Mouse (Mus musculus) embryo, embryonic 11.5 days (tissue): ENCODE measurements around the gene Alox5ap.

ENCODE experiments used
- DNase-seq: peaks from one replicate; pipeline ENCODE4 v3.0.0-alpha.2; 2012; ENCODE audit warnings: low read depth, low spot score

The Alox5ap gene

DNA sequence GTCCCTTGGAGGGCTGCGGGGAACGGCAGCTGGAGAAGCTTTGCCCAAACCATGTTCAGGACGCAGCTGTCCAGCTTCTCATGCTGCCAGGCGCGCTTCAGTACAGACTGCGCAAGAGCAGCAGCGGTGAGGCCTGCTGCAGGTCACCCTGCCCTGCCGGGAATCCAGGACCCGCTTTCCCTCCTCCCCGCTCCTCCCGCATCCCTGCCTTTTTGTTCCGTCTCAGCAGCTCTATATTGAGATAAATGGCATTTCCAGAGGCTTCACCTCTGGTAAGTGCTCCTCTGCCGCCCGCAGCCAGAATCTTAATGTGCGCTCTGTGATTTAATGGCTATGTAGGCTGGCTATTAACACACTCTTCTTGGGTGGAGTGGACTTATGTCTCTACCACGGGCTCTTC, 5.5 kb upstream of the Alox5ap start:
- DNase-seq, result peak; percentile 27

DNA sequence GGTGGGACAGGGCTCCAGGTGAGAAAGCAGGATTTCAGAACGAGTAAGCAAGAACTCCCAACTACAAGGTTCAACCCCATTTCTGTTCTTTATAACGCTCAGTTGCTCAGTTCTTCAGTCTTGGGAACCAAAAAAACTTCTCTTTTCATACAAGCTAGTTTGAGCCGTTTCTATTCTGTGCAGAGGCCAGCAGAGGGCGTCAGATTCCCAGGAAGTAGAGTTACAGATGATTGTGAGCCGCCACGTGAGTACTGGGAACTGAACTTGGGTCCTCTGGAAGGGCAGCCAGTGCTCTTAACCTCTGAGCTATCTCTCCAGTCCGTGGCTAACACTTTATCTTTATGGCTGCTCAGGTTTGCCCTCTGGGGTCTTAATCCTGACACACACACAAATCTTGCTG, 3.1 kb upstream of the Alox5ap start:
- DNase-seq, result no peak

DNA sequence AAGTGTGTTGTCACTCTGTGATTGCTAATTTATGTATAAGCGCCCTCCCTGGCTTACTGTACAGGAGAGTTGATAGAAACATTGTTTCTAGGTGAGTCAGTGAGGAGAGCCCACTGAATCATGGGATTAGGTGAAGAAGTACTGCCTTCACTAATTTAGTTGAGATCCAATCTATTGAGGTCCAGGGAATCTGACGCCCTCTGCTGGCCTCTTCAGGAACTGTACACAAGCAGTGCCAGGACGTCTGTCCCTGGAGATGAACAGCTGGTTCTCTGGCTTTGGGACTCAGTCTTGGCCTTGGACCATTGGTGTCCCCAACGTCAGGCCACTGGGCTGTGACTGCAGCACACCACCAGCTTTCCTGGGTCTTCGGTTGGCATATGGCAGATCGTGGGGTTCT, 2.7 kb upstream of the Alox5ap start:
- no peak for DNase-seq

DNA sequence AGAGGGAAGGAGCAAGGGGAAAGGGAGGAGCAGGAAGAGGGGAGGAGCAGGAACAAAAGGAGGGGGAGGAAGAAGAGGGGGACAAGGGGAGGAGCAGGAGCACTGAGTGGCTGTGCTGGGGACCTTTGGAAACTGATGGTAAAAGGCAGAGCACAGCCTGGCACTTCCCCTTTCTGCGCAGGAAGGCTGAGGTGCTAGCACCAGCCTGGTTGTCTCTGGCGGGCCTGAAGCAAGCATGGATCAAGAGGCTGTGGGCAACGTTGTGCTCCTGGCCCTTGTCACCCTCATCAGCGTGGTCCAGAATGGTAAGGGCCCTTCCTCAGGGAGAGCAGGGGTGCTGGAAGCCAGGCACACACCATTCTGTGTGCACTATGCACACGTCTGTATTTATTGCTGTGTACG, 312 bp downstream of the Alox5ap start:
- no peak for DNase-seq

DNA sequence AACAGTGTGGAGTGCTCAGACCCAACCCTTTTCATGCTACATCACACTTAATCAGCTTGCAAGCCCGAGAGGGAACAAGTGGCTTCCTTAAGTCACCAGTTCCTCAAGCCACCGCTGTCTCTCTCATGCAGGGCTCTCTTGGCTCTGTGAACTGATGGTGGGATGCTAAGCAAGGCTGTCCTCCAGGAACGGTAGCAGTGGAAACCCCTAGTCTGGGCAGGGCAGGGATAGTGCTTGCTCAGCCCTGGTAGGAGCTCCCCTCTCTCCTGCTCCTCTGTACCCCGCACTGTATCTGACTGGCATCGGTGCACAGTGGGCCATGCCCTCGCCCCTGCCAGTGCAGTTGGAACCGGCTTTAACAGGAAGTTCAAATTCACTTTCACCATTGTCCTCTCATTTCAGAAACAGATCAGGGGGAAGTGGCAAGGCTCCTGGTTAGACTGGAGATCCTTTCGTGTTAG, 2.2 kb downstream of the Alox5ap start:
- no peak for DNase-seq

DNA sequence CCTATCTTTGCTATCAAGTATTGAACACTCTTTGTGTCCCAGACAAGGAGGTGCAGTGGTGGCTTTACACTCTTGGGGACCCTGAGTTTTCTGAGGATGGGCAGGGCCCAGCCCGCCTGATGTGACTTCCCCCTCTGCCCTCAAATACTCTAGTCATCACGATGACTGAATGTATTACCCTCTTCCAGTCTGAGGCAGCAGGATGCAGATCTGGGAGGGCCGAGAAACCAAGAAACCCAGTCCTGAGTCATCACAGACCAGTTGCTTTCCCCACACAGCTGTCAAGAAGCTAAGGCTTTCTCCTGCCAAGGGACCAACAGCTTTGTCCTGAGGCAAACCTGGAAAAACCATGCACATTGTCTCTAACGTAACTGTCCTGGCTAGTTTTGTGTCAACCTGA, 2.9 kb downstream of the Alox5ap start:
- DNase-seq, result no peak

DNA sequence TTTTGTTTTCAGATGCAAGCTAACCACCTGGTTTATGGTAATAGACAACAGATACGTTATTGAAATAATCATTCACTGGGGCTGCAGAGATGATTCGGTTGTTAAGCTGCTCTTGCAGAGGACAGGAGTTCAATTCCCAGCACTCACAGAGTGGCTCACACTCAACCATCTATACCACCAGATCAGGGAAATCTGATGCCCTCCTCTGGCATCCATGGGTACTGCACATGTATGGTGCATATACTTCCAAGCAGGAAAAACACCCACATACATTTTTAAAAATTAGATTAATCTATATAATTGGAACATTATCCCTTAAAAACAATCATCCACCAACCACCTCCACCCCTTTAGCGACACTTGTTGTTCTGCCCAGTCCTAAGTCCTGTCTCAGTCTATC, 6.7 kb downstream of the Alox5ap start:
- no peak for DNase-seq

DNA sequence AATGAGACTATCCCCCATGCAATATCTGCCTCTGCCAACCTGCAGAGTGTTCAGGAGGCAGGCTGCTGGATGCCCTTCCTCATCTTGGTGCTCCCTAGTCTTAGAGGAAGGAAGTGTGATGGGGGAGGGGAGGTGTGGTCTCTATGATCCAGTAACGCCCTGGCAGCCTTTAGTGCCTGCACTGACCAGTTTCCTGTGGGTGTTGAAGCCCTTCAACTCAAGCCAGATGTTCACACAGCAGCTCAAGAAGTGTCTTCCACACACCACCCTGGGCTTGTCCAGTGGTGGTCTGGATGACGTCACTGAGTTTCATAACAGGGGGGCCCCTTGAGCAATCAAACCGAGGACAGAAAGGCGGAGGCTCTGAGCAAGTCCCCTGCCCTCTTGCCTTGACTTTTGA, 8.0 kb downstream of the Alox5ap start:
- DNase-seq, result no peak

DNA sequence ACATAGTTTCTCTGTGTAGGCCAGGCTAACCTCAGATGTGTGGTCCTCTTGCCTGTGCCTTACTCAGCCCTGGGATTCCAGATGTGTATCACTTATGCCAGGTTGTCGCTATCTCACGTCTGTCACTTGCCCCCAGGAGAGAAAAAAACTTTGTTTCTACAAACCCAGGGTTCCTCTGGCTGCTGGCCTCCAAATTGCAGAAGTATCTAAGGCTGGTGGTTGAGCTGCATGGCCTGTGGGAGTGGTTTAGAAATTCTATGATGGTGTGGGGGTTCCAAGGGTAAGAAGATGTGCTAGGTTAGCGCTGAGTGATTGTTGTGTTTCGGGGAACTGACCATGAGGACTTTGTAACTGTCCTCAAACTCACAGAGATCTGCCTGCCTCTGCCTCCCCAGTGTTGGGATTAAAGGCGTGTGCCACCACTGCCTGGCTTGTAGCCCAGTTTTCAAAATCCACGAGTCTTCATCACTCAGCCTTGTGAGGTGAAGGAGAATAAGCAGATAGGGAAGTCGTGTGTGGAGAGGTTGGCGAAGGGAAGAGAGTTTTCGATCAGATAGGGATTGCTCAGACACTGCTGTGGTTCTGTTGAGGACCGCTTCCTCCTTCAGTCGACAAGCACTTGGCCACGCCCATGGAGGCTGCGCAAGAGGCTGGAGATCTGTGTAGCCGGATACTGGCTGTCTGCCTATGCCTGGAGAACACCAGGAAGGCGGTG, 10.0 kb downstream of the Alox5ap start:
- DNase-seq, result no peak

DNA sequence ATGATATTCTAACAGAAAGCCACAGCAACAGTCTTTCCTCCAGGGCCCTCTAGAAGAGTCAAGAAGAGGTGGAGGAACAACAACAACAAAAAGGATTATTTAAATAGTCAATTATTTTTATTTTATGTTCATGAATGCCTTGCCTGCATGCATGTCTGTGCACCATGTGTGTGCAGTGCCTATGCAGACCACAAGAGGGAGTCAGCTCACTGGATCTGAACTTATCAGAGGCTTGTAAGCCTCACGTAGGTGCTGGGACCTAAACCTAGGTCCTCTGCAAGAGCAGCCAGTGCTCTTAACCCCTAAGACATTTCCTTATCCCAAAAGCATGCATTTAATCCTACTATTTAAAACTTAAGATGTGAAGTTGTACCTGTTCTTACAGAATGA, 10.5 kb downstream of the Alox5ap start:
- DNase-seq, result no peak

DNA sequence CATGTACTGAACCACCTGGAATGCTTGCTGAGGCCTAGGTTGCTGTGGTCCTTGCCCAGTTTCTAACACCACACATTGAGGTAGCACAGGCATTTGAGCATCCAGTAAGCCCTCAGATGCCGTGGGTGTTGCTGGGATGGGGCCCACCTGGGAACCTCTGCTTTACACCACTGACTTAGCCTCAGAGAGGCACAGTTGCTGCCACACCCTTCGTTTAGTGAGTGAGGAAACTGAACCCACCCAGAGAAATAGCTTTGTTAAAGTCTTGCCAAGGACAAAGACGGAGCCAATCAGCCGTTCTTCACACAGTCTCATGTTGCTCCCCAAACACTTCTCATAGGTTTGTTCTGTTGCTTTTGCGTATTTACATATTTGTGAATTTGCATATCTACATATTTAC, 13.0 kb downstream of the Alox5ap start:
- DNase-seq, result no peak

DNA sequence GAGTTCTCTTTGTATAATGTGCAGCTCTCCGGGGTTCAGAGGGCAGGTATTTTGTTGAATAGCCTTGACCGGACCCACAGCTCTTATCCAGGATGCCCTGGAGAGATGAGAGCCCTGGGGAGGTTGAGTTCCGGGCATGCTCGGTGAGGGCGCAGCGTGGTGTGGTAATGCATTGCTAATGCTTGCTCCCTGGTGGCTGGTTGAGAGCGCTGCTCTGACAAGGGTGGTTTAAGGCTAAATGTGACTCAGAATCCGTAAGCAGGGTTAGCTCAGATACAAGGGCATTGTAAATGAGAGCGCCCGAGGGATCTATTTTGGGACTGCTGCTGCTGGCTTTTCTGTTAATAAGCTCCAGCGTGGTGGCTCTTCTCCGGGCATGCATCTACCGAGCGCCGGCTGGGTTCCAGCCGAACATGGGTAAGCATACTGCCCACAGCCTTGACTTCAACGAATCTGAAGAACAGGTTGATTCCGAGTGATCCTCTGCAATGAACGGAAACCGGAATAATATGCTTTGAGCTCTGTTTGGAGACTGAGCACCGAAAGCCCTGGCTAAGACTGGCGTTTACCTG, 14.8 kb downstream of the Alox5ap start:
- peak; percentile 24 for DNase-seq

DNA sequence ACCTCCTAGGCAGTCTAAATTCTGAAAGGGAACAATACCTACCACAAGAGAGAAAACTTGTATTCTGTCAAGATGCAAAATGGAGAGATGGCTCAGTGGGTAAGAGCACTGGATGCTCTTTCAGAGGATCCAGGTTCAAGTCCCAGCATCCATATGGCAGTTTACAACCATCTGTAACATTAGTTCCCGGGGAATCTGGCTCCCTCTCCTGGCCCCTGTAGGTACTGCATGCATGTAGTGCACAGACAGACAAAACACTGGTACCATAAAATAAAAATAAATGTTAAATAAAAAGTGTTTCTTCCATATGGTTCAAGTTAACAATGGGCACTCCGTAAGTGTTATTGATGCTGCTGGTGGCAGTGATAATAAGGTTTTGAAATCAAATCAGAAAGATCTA, 18.4 kb downstream of the Alox5ap start:
- no peak for DNase-seq

DNA sequence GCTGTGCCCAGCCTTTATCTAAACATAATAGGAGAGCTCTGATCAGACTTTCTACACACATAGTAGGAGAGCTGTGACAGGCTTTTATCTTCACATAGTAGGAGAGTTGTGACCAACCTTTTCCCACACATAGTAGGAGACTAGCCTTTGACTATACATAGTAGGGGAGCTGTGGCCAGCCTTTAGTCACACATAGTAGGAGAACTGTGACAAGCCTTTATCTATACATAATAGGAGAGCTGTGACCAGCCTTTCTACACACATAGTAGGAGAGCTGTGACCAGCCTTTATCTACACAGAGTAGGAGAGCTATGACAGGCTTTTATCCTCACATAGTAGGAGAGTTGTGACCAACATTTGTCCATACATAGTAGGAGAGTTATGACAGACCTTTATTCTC, 19.3 kb downstream of the Alox5ap start:
- no peak for DNase-seq

DNA sequence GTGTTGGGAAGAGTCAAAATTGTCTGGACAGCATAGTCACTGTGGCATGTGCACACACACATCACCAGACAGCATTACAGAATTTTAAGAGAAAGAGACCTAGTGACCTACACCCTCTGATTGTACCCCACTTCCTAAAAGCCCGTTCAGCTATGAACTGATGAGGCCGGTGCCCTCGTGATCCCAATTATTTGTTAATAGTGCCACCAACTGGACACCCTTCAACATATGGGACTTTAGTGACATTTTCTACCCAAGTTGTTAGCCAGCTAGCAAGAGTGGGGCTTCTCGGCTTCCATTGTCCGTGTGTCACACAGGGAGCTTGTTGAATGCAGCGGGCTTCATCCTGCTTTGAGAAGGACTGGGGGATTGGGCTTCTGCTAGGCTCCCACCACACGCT, 21.5 kb downstream of the Alox5ap start:
- no peak for DNase-seq

DNA sequence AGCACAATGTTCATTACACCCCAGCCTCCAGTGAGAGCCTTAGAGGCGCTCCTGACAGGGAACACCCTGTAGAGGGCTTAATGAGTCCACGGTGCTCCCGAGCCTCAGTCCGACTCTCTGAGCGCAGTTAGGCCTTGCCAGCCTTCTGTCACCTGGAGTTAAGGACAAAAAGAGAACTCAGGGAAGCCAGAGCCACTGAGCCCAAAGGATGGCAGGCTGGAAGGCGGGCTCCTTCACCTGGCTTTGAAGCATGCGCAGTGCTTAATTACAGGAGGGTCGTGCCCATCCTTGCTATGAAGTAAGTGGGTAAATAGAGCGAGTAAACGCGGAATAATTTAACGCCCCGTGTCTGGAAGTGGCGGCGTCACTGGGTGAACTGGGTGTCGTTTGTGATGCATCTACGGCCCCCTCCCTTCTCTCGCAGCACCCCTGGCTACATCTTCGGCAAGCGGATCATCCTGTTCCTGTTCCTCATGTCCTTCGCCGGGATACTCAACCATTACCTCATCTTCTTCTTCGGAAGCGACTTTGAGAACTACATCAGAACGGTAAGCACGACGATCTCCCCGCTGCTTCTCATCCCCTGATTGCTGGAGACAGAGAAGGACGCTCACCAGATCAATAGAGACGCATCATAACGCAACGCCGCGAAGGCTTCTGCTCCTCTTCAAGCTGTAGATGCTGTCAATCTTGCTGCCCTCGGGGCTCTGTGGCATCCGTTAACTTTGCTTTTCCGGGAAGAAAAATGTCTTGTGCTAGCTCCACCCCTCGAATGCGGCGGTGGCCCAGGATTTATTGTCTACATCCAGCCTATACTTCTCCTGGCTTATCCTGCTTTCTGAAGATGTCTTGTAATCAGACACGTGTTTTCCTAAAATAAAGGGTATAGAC, 22.8 kb downstream of the Alox5ap start:
- no peak for DNase-seq

DNA sequence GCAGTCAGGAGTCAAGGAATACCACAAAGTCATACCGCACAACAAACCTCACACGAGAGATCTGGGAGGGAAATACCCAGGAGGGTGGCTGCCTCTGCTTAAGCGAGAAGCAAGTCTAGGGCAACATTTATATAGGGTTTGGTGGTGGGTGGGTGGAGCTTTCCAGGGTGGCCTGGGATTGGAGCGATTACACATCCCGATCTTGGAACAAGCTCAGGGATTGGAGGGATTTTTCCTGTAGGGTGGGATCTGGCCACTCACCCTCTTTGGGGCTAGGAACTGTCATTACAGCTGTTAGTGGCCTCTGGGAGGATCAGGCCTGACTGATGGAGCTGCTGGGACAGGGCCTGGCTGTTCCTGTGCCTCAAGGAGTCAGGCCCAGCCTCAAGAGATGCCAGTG, 26.7 kb downstream of the Alox5ap start:
- DNase-seq, result no peak

DNA sequence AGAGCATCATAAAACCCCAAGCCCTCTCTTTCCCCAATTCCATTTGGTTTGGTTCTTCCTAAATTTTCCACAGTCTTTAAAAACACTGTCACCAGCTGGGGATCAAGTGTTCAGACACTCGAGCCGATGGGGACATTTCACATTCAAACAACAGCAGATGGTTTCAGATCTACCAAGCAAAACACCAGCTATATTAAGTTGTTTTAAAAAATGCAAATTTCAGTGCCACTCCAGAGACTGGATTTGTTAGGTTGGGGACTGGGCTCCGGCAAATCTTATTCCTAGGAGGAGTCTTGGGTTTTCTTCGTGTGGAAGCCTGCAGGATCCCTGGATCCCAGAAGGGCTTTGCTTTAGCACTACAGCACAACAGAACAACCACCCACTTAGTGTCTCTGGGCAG, 28.5 kb downstream of the Alox5ap start:
- no peak for DNase-seq

DNA sequence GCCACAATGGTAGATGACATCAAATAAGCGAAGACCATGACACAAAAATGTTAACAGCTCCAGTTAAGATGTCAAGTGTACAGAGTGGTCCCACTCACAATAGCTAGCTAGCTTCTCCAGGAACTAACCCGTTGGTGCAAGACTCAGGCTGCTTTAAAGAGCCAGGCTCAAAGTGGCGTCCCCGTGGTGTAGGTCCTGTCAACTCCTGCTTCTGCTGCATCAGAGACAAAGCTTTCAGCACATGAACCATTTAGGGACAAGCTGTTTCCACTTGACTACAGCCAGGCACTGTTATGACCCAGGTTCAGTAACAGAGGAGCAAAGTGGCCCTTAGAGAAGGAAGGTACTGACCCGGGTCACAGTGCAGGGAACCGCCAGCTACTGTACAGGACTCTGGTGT, 32.2 kb downstream of the Alox5ap start:
- DNase-seq, result no peak

DNA sequence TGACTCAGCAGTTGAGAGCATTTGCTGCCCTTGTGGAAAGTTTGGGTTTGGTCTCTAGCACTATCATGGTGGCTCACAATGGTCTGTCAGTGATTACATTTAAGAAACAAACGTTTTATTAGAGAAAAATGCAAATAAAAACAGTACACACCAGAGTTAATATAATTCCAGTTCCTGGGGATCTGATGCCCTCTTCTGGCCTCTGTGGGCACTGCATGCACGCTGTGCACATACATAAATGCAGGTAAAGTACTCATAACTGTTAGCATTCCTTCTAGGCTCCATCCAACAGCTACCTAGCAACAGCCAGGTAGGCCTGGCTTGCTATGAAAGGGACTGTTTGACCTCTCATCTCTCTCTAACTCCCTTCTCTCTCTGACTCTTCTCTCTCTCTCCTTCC, 32.9 kb downstream of the Alox5ap start:
- DNase-seq, result no peak

DNA sequence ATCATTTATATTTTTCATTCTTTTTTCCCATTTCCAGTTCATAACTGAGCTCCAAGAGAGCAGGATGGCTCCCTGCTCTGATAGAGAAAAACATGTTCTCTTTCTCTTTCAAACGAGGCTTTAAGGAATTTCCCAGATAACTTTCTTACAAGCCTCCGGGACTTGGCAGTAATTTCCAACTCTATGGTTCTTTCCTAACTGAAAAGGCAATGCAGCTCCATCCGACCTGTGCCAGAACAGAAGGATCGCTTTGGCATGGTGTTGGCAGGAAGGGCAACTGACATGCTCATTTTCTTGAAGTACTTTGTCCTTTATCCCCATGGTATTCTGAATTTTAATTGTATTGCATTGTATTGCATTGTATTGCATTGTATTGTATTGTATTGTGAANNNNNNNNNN, 33.7 kb downstream of the Alox5ap start:
- DNase-seq, result no peak

DNA sequence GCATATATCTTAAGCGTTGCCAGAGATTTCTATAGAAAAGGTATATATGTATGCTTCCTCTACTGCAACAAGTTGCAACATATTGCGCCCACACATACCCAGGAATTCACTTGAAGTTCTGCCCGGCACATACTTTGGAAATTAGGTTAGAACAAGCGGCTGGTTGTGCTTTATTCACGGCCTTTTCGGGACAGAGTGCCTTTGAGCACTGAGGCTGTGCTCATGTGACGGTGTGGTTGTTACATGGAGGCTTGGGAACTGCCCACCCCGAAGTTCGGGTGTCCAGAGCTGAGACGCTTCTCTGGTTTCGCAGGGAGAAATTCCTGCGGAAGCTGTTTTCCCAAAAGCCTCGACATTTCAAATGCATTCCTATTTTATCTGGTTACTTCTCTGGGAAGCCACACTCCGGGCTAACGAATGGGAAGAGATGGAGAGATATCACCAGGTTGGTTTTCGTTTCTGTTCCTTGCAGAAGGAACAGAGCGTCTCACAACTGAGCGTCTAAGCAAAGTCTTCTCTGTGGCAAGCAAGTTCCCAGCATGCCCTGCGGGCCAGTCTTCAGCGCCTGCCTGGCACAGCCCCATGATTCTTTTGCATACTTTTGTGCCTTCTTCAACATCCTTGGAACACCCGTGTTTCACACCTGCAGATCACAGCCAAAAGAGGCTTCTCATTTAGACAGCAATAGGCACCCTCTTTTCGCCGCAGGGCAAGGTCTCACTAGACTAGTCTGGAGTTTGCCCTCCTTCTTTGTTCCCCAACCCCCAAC, 48.5 kb downstream of the Alox5ap start:
- no peak for DNase-seq
